Mouse (Mus musculus): ENCODE data around the gene Nabp2.

GRCm38 (mm10) chr10:128396716-128397264, 14.5 kb downstream of the Nabp2 start:
- TF ChIP-seq RCOR1 (conservative IDR thresholded peaks at IDR 0.05; ENCODE audit: low read depth, low read length) (no peak), ETS1 (conservative IDR thresholded peaks at IDR 0.05; ENCODE audit: low read depth, low read length) (no peak), KAT2A (IDR thresholded peaks at IDR 0.05; ENCODE audit: insufficient replicate concordance, low read length) (no peak), CTCF (conservative IDR thresholded peaks at IDR 0.05 in 1 of 2, IDR thresholded peaks at IDR 0.05 in 1 of 2; ENCODE audit: low read depth in 2 of 2, low read length in 2 of 2) (no peak)
